Mouse (Mus musculus) cerebellum, adult (tissue): ENCODE measurements around the gene Sult4a1.

Experiments used
- ATAC-seq: cut with Nextera tagmentation; 2 replicates; pipeline ENCODE4 v1.9.2; 2017; ENCODE audit warnings: mild to moderate bottlenecking, moderate library complexity, mixed read lengths; ENCODE audit not compliant: insufficient number of reproducible peaks, low FRiP score, low TSS enrichment

The Sult4a1 gene

DNA sequence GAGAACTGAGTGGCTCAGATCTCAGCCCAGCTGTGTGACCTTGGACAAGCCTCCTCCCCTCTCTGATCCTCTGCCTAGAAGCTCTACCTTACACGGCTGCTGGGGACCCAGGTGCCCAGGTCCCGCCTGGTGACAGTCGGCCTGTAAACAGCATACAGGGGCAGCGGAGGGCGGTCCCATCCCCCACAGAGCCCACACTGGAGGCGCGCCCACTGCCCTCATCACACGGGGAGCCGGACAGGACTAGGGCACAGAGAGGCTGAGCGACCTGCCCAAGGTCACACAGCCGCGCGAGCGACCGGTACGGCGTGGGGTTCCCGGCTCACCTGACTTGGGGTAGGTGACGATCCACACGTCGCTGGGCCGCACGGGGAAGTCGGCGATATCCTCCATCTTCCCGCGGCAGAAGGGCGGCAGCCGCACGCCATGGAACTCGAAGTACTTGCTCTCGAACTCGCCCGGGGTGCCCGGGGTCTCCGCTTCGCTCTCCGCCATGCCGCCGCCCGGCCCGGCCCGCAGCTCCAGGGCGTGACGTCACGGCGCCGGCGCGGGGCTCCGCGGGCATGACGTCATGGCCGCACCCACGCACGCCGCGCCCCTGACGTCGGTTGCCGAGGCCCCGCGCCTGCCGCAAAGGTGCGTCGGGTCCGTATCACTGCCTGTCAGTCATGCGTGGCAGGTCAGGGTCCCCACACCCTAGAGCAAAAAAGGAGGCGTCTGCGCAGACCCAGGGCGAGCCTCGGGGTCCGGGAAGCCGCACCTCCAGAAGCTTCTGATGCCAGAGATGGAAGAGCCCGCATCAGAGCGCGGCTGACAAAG lies at the start of gene Sult4a1:
Gene Sult4a1 (minus strand): TSS at position 650 of the 819 bp plus-strand sequence.
- peak; percentile 70 for ATAC-seq

DNA sequence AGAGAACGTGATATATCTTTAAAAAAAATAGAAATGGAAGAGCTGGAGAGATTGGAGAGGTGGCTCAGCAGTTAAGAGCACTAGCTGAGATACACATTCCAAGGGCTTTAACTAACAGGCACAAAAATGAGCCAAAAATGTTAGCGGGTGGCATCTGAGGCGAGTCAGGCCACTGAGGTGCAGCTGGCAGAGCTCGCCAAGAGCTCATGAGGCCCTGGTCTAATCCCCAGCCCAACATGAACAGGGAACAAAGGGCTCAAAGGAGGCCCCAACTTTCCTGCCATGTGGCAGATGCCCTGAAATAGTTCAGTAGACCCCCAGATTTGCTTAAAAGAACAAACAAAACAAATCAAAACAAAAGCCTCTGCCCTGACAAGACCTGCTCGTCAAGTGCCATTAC lies 35.4 kb upstream of the Sult4a1 start:
- no peak for ATAC-seq

DNA sequence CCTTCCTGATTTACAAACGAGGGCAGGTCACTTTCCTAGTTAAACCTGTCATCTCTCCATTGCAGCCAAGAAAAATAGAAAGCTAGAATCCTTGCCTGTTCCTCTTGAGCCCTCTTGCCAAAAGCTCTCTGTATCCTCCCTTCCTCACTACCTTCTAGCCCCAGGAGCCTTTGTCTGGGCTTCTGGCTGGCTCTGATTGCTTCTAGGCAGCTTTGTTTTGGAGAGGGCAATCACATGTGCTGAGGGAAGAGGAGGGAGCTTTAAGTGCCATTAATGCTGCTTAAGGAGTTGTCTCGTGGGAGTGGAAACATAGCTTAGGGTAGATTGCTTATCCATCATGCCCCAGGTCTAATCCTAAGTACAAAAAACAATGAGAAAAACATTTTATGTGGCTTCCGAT lies 34.6 kb upstream of the Sult4a1 start:
- no peak for ATAC-seq

DNA sequence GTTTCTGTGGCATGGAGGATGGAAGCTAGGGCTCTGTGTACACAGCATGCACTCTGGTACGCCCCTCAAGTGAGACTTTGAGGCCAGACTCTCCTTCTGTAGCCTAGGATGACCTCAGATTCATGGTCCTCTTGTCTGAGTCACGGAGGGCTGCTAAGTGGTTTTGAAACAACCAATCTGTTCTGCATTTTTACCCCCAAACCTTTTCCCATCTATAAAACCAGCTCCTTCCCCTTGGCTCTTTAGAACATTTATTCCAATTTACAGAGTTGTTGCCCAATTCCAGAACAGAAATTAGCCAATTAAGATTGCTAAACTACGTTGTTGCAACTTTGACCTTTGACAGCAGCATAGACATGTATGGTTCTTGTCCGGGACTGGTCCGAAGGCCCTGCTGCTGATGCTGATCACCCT lies 34.0 kb upstream of the Sult4a1 start:
- no peak for ATAC-seq

DNA sequence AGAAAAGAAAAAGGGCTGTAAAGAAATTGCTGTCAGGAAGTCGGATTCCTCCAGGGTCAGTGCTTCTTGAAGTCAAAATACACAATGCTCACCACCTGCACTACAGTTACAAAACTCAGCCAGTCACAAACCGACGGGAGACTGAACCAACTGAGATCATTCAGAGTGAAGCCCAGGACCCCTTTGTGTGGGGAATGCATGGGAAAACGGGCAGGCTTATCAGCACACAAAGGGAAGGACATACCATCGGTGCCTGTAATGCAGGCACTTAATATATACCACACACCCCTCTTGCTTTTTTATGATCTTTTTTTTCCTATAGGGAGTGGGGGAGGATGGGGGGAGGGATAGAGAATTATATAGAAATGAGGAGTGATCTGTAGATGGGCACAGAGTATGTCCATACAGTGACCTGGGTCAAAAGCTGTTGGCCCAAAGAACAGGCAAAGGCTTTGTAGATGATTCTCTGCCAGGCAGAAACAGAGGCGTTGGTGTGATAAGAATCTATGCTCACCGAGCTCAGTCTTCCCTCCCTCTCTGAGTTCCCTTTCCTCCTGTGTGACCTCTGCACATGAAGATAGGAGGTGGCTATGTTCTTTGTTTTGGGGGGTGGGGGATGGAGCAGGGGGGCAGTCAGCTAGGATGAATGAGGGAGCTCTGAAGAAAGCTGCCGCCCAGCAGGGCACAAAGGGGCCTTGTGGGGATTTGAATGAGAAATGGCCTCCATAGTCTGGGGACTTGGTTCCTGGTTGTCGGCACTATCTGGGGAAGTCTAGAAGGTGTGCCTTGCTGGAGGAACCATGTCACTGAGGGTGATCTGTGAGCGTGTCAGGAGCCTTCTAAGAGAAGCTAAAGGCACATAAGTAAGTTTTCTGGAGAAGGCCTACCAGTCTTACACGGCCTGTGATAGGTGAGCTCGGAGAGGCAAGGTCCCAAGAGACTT lies 31.2 kb upstream of the Sult4a1 start:
- ATAC-seq = no peak

DNA sequence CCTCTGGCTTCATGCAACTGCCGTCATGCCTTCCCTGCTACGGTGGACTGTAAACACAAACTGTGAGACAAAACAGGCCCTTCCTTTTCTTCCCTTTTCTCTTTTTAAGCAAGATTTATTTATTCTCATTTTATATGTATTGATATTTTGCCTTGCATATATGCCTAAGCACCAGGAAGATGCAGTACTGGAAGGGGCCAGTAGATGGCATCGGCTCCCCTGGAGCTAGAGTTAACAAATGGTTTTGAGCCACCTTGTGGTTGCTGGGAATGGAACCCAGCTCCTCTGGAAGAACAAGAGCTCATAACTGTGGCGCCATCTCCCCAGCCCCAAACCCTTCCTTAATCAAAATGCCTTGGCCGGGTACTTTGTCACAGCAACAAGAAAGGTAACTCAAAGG lies 29.9 kb upstream of the Sult4a1 start:
- no peak for ATAC-seq

DNA sequence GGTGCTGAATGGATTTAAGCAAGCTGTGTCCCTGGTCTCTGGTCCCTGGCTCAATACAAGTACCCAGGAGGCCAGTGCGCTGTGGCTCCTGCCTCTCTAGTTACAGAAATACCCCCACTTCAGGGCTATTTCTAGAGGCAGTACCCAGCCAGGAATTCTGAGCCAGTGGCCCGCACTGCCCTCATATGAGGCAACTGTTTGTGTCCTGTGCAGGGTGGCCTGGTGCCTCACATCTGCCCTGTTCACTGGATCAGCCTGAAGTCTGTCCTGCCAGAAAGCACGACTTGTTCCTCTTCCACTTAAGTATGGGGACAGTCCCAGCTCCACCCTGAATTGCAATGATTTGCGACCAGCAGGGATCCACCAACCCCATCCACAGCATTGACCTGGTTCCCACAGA lies 27.9 kb upstream of the Sult4a1 start:
- ATAC-seq = no peak

DNA sequence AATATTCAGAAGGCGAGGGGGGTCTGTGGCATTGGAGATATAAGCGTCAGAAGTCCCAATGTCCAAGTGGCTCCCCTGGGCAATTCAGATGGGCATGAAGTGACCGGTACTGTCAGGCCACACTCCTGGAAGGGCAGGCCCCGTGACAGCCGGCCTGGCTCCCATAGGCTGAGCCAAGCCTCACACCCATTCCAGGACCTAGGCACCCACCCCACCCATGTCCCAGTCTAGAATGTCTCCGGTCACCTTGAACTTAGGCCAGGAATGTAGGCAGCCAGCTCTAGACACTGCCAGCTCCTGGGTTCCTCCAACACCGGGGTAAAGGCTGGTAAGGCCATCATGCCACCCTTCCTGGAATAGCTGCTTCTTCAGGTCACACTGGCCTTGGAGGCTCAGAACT lies 26.4 kb upstream of the Sult4a1 start:
- ATAC-seq = 0 out of 2 replicates have a peak, but pooled peaks have one; percentile 16

DNA sequence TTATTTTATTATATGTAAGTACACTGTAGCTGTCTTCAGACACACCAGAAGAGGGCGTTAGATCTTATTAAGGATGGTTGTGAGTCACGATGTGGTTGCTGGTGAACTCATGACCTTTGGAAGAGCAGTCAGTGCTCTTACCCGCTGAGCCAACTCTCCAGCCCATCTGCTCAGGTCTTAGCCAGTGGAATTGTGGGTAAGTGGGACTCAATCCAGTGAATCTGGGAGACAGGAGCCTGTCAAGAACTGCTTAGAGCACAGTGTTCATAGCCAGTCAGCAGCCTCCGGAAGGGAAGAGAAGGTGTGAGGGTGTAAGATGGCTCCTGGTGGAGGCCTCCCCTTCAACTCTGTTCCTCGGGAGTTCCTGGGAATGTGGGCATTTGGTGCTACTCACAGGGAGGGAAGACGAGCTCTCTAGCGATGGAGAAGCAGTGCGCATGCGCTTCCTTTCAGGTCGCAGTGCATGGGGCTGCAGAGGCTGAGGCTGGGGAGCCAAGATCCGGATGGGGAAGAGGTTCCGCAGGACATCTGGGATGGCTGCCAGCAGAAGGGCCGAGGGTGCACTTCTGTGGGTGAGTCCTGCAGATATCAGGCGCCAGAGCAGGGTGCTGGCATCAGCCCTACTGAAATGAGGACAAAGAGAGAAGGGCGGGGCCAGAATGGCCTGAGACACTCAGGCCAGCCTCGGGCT lies 25.7 kb upstream of the Sult4a1 start:
- ATAC-seq = peak; percentile 84

DNA sequence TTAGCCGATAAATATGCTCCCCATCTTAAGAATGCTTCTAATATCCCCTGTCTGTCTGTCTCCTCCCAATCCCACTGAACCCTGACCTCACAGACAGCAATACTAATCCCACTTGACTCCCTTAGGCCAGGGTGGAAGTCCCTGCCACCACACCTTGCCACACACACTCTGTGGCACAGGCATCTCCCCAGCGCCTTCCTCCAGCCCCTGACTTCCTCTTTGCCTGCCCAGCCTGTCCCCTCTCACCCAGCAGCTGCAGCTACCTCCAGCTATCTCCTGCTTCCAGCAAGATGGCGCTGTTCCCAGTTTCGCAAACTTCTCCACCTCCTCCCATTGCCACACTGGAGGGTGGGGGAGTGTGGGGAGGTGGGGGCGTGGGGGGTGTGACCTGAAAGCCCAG lies 21.3 kb upstream of the Sult4a1 start:
- ATAC-seq = no peak

DNA sequence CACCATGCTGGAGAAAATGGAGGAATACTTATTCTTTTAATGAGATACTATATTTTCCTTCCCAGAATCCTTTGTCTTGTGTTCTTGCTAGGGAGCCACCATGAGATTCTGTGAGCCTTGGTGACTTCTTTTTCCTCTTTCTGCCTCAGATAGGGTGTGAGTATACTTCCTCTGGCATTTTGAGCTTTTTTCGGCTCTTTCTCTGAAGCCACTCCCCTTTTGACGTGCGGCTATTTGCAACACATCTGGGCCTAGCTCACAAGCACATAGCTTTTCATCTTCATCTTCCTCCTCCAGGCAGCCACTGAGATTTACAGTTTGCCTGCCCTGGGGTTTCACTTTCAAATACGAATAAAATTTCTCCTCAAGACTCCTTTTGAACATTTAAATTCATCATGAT lies 20.9 kb upstream of the Sult4a1 start:
- no peak for ATAC-seq

DNA sequence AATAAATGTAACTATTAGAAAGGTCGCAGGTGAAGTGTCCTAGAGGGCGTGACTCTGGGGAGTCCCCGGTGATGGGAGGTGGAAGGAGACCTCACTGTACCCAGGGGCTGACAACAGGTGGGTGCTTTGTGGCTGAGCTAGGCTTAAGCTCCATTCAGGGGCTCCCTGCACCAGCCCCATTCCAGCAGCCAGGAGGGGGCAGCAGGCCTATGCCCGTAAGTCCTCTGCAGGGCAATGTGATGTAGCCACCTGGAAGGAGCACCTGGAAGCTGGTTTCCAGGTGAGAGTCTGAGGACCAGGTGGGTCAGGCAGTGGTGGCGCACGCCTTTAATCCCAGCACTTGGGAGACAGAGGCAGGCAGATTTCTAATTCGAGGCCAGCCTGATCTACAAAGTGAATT lies 18.5 kb upstream of the Sult4a1 start:
- no peak for ATAC-seq

DNA sequence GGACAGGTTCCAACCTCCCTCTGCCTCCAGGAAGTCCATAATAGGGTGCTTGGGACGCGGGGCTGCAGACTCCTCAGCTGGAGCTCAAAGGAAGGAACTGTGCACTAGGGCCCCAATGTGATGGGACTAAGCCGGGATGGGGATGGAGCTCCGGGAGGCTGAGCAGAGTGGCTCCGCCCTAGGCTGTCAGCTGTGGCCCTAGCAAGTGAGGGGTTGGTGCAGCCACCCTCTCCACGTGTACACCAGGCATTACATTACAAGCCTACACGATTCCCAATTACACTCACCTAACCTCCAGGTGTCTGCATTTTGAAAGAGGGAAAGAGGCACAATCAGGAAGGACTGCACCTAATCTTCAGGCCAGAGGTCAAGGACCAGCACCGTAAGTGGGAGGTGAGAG lies 17.5 kb upstream of the Sult4a1 start, which contains the start of gene Pnpla5:
Gene Pnpla5 (minus strand): TSS at position 101 of the 400 bp plus-strand sequence.
- ATAC-seq = no peak

DNA sequence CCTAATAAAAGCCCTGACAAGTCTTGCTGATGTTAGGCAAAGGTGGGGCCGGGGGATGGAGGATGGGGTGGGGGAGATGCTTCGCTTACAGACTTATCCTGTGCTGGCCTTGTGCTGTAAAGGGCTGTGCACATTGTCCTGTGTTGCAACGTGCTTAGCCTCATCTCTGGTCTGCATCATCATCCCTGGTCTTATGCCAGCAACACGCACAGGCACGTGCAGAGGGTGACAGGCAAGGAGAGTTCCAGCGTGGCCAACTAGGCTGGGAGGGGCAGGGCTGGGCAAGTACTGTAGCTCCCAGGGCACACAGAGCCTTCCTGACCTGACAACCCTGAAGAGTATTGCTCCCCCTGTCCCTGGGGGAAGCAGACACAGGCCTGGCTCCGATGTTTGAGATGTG lies 15.5 kb upstream of the Sult4a1 start:
- no peak for ATAC-seq

DNA sequence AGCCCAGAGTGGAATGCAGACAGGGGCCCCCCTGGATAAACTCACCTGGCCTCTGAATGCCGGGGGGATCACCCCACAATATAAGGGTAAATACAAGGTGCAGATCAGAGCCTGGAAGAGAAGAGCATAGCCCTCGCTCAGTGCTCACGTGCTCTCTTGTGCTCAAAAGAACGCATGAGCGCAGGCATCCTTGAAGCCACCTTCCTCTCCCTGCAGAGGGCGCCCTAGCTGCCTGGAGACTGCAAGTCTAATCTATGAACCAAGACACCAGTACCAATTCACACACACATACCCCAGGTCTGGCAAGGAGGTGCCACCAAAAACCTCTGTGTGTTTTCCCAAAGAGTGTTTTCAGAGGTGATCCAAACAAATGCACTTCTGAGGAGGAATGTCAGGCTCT lies 15.1 kb upstream of the Sult4a1 start:
- no peak for ATAC-seq

DNA sequence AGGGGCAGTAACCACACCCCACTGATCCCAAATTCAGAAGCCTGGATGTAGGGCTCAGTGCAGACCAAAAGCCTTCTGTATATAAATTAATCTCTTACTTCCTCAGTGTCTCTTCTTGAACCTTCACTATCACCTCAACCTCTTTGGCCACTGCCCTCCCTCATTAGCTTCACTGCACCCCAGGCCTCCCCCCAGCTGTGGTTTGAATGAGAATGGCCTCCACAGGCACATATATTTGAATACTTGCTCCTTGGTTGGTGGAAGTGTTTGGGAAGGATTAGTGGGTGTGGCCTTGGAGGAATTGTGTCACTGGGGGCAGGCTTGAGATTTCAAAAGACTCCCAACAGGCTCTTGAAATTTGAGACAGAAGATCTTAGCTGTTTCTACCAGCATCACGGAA lies 10.9 kb upstream of the Sult4a1 start:
- ATAC-seq = no peak

DNA sequence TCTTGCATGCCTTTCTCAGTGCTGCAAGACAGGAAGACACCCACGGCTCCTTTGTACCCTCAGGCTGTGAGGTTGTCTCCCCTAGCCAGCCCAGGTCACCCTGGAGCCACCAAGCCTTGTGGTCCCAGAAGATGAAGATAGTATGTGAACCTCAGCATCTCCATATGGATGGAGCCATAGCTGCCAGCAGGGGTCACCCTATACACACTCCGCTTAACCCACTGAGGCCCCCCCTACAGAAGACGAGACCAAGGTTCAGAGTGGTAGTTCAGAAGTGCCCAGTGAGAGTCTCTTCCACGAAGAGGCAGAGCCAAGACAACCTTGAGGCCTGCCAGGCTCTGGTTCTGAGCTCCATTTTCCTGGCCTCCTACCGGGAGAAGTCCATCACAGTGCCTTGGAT lies 10.2 kb upstream of the Sult4a1 start:
- ATAC-seq = no peak

DNA sequence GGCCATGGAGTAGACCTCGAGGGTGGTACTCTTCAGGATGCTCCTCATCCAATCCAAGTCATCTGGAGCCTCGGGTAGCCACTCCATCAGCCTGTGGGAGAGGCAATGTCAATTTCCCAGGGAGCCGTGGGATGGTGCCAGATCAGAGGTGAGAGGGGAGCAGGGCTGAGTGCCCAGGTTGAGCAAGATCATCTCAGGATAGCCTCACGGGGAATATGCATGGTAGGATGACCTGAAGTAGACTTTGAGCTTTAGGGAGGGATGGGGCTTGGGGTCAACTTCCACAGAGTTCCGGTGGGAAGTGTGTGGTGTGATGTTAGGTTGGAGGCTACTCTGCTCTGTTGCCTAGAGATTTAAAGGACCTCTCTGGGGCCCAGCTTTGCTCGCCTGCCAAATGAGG lies 8.3 kb upstream of the Sult4a1 start:
- ATAC-seq = no peak

DNA sequence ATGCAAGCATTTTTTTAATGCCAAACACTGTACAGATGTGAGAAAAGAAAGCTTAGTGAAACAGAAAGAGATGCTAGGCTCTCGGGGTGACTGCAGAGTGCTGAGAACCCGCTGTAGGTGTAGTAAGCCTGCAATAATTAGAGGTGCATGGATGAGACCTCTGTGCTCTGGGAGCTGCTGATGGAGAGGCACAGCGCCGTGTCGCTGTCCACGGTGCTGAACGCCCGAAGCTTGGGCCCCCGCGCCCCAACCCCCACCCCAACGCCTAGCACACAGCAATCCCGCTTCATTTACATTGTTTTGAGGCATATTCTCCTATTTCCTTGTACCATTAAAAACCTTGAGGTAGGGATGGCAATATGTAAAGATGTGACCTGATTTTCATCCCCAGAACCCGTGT lies 3.3 kb upstream of the Sult4a1 start:
- ATAC-seq = no peak

DNA sequence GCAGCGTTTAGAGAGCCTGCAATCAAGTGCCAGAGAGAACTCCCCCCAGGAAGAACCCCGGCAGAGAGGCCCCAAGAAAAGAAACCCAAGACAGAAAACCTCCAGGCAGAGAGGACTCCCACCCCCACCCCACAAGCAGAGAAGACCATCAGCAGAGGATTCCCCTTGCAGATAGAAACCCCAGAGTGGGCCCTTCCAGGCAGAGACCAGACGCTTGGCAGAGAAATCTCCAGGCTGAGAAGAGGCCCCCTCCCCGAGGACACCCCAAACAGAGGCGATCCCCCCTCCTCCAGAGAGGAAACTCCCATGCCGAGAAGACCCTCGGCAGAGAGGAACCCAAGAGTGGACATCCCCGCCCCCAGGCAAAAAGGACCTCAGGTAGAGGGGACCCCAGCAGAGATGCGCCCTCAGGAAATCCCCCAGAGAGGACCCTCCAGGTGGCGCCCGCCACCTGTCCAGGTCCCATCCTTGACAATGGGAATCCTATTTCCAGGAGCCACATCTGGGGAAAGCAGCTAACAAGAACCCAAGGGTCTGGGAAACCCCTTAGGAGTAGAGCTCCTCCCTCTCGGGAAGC lies 458 bp upstream of the Sult4a1 start:
- peak; percentile 17 for ATAC-seq
